Mouse (Mus musculus) small intestine, adult 2 months (tissue): ENCODE measurements at regions not wholly inside any gene's neighbourhood (a gene's known extent, or its start where the extent isn't known, plus 50 kb on each side); places are given as distances from the start of the nearest gene placed in this dataset.

Source experiments
- H3K27ac ChIP-seq: fragments of 200-500 bp; 2 replicates; pipeline ENCODE4 v1.5.1; 2012; ENCODE audit warnings: low read depth, low read length, control low read depth, inconsistent platforms; ENCODE audit not compliant: insufficient read depth
- H3K27me3 ChIP-seq: fragments of 200-500 bp; 2 replicates; pipeline ENCODE4 v1.6.1; 2012; ENCODE audit warnings: mild to moderate bottlenecking, moderate library complexity, low read length, inconsistent platforms; ENCODE audit not compliant: control insufficient read depth, insufficient read depth
- H3K36me3 ChIP-seq: fragments of 200-500 bp; 2 replicates; pipeline ENCODE4 v1.6.1; 2012; ENCODE audit warnings: mild to moderate bottlenecking, low read length, control low read depth, inconsistent platforms; ENCODE audit not compliant: control insufficient read depth, insufficient read depth
- H3K4me1 ChIP-seq: fragments of 200-500 bp; 2 replicates; pipeline ENCODE4 v1.6.1; 2012; ENCODE audit warnings: low read length, inconsistent platforms, mixed read lengths; ENCODE audit not compliant: control insufficient read depth, insufficient read depth, insufficient read length
- H3K4me3 ChIP-seq: fragments of 200-500 bp; 2 replicates; pipeline ENCODE4 v1.5.1; 2012; ENCODE audit warnings: low read depth, mild to moderate bottlenecking, control low read depth, inconsistent platforms, low read length, moderate library complexity
- CTCF ChIP-seq: fragments of 200-500 bp; IDR thresholded peaks from 2 replicates; pipeline ENCODE4 v1.5.1; 2012; ENCODE audit warnings: low read depth, mild to moderate bottlenecking, control low read depth, inconsistent platforms, low read length, moderate library complexity, mixed read lengths; ENCODE audit not compliant: insufficient replicate concordance, insufficient read length; ENCODE audit errors: extremely low read depth
- POLR2A ChIP-seq: fragments of 200-500 bp; IDR thresholded peaks from 2 replicates; pipeline ENCODE4 v1.6.1; 2012; ENCODE audit warnings: low read depth, mild to moderate bottlenecking, control low read depth, inconsistent platforms, low read length, moderate library complexity
- WGBS: fragments of 180-500 bp; shearing (Covaris S2); methylation state at CpG from one replicate; pipeline ENCODE4 v1.1.7; 2018; 5-methylcytosine and 5-hydroxymethylcytosine counted together

GRCm38 (mm10) chr8:116071497-116071896, 363.9 kb upstream of the Maf start:
- TF ChIP-seq POLR2A = no peak
- no peak for TF ChIP-seq CTCF
- Histone ChIP-seq H3K27ac (peak overlapping the region; percentile 85), H3K4me1 (peaks cover 12% of the 10 kb centered on the region; the same call in 1 of the 2 replicates), H3K27me3 (no peaks in the 10 kb centered on the region), H3K36me3 (no peaks in the 10 kb centered on the region), H3K4me3 (no peak overlapping the region)
- 51% methylated on average over 7 of the region's 7 CpGs for WGBS

- 84% methylated on average over 3 of the region's 3 CpGs for WGBS
- no peaks in the 10 kb centered on the region for H3K27me3 ChIP-seq
- H3K36me3 ChIP-seq = no peaks in the 10 kb centered on the region
- no peak overlapping the region for H3K4me3 ChIP-seq
- TF ChIP-seq CTCF (no peak), POLR2A (no peak)
- no peak overlapping the region for H3K27ac ChIP-seq
- H3K4me1 ChIP-seq = peaks cover 25% of the 10 kb centered on the region
Observed at GRCm38 (mm10) chr8:116069538-116069937, 361.9 kb upstream of the Maf start.

GRCm38 (mm10) chr8:116067978-116068375, 360.4 kb upstream of the Maf start:
- WGBS = 52% methylated on average over 5 of the region's 5 CpGs
- no peak for TF ChIP-seq CTCF
- no peak for TF ChIP-seq POLR2A
- Histone ChIP-seq H3K27me3 (no peaks in the 10 kb centered on the region), H3K27ac (peak overlapping the region; percentile 70), H3K4me3 (no peak overlapping the region), H3K36me3 (no peaks in the 10 kb centered on the region), H3K4me1 (peaks cover 33% of the 10 kb centered on the region)

- H3K36me3 ChIP-seq = no peaks in the 10 kb centered on the region
- no peaks in the 10 kb centered on the region for H3K27me3 ChIP-seq
- peaks cover 37% of the 10 kb centered on the region for H3K4me1 ChIP-seq
- no peak for TF ChIP-seq CTCF
- no peak for TF ChIP-seq POLR2A
- peak overlapping the region; percentile 91 for H3K27ac ChIP-seq
- WGBS = 34% methylated on average over 9 of the region's 9 CpGs
- H3K4me3 ChIP-seq = no peak overlapping the region
Observed at GRCm38 (mm10) chr8:116067182-116067977, 359.8 kb upstream of the Maf start.

GRCm38 (mm10) chr8:116065871-116066270, 358.3 kb upstream of the Maf start:
- WGBS = 94% methylated on average over 7 of the region's 7 CpGs

GRCm38 (mm10) chr8:116065327-116065726, 357.7 kb upstream of the Maf start:
- TF ChIP-seq POLR2A = no peak
- no peak for TF ChIP-seq CTCF
- WGBS = 95% methylated on average over 7 of the region's 7 CpGs
- no peaks in the 10 kb centered on the region for H3K27me3 ChIP-seq

More at GRCm38 (mm10) chr8:116065871-116066270, 358.3 kb upstream of the Maf start:
- Histone ChIP-seq H3K27ac (no peak overlapping the region), H3K4me1 (peaks cover 38% of the 10 kb centered on the region), H3K27me3 (no peaks in the 10 kb centered on the region), H3K36me3 (no peaks in the 10 kb centered on the region), H3K4me3 (no peak overlapping the region)
- TF ChIP-seq POLR2A (no peak), CTCF (no peak)

GRCm38 (mm10) chr8:116064562-116064961, 357.0 kb upstream of the Maf start:
- TF ChIP-seq CTCF (no peak), POLR2A (no peak)
- Histone ChIP-seq H3K4me3 (no peak overlapping the region), H3K27me3 (no peaks in the 10 kb centered on the region), H3K27ac (peak overlapping the region; percentile 71), H3K4me1 (peaks cover 38% of the 10 kb centered on the region), H3K36me3 (no peaks in the 10 kb centered on the region)
- WGBS = 27% methylated on average over 11 of the region's 11 CpGs

More at GRCm38 (mm10) chr8:116065327-116065726, 357.7 kb upstream of the Maf start:
- Histone ChIP-seq H3K36me3 (no peaks in the 10 kb centered on the region), H3K27ac (no peak overlapping the region), H3K4me1 (peaks cover 38% of the 10 kb centered on the region), H3K4me3 (no peak overlapping the region)
